Mouse (Mus musculus) cortical plate, adult 2 months (tissue): Measurements from ENCODE around the gene Rora. TPM values are rescaled to one million over a fixed set of nuclear protein-coding genes. Genes with fewer than 3 reads are reported as not detected.

Experiments used
- H3K27ac ChIP-seq: fragments of 200-500 bp; 2 replicates; pipeline ENCODE4 v1.5.1; 2012; ENCODE audit warnings: low read length, control low read depth, inconsistent platforms; ENCODE audit not compliant: insufficient read depth
- H3K4me1 ChIP-seq: fragments of 200-500 bp; 2 replicates; pipeline ENCODE4 v1.6.1; 2011; ENCODE audit warnings: low read length; ENCODE audit not compliant: control insufficient read depth, insufficient read depth
- H3K4me3 ChIP-seq: fragments of 200-500 bp; 2 replicates; pipeline ENCODE4 v1.5.1; 2011; ENCODE audit warnings: mild to moderate bottlenecking, low read length, control low read depth; ENCODE audit not compliant: insufficient read depth
- CTCF ChIP-seq: fragments of 200-500 bp; IDR thresholded peaks from 2 replicates; pipeline ENCODE4 v1.5.1; 2011; ENCODE audit warnings: mild to moderate bottlenecking, control low read depth, low read length; ENCODE audit not compliant: insufficient read depth; ENCODE audit errors: extremely low read depth
- POLR2A ChIP-seq: fragments of 200-500 bp; IDR thresholded peaks from 2 replicates; pipeline ENCODE4 v1.6.1; 2011; ENCODE audit warnings: mild to moderate bottlenecking, low read length, control low read depth; ENCODE audit not compliant: insufficient read depth; ENCODE audit errors: extremely low read depth
- polyA plus RNA-seq: library from polyadenylated mRNA; depleted of rRNA; stranded (reverse); fragments of >200 nt; gene quantifications from 2 replicates; pipeline ENCODE4 v1.2.3, GENCODE M21; 2012

Rora gene
- polyA plus RNA-seq, 1 experiment = 23.6 TPM

- TF ChIP-seq CTCF = no peak
- no peak for TF ChIP-seq POLR2A
Observed at GRCm38 (mm10) chr9:68892356-68892755, 238.8 kb downstream of the Rora start.

GRCm38 (mm10) chr9:68892859-68893258 is 239.3 kb downstream of the Rora start:
- TF ChIP-seq POLR2A (no peak), CTCF (no peak)
- H3K4me1 ChIP-seq = peaks cover 1% of the 10 kb centered on the region; the same call in 1 of the 2 replicates

More at GRCm38 (mm10) chr9:68892356-68892755, 238.8 kb downstream of the Rora start:
- Histone ChIP-seq H3K27ac (no peak overlapping the region), H3K4me3 (no peak overlapping the region), H3K4me1 (peaks cover 1% of the 10 kb centered on the region; the same call in 1 of the 2 replicates)

GRCm38 (mm10) chr9:68898286-68898685 is 244.7 kb downstream of the Rora start:
- no peak for TF ChIP-seq CTCF
- TF ChIP-seq POLR2A = no peak
- H3K4me3 ChIP-seq = no peak overlapping the region
- no peaks in the 10 kb centered on the region for H3K4me1 ChIP-seq
- H3K27ac ChIP-seq = no peak overlapping the region

More at GRCm38 (mm10) chr9:68892859-68893258, 239.3 kb downstream of the Rora start:
- H3K4me3 ChIP-seq = no peak overlapping the region
- H3K27ac ChIP-seq = no peak overlapping the region

- H3K27ac ChIP-seq = no peak overlapping the region
- no peak overlapping the region for H3K4me3 ChIP-seq
- H3K4me1 ChIP-seq = no peaks in the 10 kb centered on the region
- TF ChIP-seq CTCF = 0 out of 2 replicates have a peak, but pooled peaks have one; percentile 6
- TF ChIP-seq POLR2A = no peak
Observed at GRCm38 (mm10) chr9:68899525-68900222, 246.1 kb downstream of the Rora start.

- TF ChIP-seq CTCF (no peak), POLR2A (no peak)
- Histone ChIP-seq H3K4me3 (no peak overlapping the region), H3K4me1 (no peaks in the 10 kb centered on the region), H3K27ac (no peak overlapping the region)
Observed at GRCm38 (mm10) chr9:68906361-68906883, 252.8 kb downstream of the Rora start.

DNA sequence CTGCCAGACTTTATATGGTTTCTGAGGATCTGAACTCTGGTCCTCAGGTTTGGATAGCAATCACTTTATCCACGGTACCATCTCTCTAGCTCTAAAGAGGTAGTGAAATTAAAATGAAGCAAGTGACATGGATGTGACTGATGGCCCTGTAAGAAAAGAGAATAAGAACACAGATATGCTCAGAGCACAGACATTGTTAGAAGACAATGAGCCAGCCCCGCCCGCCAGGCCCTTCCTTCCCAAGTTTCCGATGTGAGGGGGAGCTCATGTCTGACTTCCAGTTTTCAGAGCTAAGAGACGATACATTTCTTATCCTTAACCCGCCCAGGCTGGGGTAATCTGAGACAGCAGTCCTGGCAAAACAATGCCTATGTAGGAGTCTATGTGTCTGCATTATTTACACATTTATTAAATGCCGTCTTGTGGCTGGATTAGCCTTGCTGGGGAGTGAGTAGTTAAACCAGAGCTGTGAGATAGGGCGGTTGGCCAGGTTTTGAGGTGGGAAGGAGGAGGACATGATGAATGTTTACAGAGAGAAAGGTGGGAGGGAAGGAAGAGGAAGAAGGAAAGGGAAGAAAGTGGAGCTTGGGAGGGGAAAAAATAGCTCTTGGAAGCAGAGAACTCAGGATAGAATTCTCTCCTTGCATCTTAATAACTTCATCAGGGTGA is 259.0 kb downstream of the Rora start:
- Histone ChIP-seq H3K4me3 (no peak overlapping the region), H3K4me1 (peaks cover 2% of the 10 kb centered on the region; the same call in 1 of the 2 replicates), H3K27ac (no peak overlapping the region)
- TF ChIP-seq POLR2A (no peak), CTCF (no peak)

DNA sequence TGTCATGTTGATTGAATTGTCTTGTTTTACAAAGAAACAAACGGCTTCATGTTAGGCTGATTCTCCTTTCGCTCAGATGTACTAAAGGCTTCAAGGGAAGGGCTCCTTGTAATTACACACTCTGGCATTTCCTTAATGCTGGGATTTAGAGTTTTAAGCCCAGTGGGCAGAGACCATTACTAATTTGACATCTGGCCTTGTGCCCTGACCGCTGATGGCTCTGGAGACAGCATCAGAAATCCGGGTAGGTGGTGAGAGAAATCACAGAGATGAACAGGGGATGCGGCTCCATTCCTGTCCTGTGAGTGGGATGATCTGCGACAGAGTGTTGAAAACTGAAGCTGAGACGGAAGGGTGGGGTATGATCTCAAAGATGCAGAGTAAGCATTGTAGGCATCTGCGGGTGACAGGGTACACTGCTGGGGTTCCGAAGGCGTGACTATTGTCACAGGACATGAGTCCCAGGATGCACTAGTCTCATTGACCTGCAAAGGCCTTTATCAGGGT is 259.7 kb downstream of the Rora start:
- no peak overlapping the region for H3K27ac ChIP-seq
- H3K4me1 ChIP-seq = peaks cover 2% of the 10 kb centered on the region; the same call in 1 of the 2 replicates
- TF ChIP-seq POLR2A = no peak
- TF ChIP-seq CTCF = no peak
- H3K4me3 ChIP-seq = no peak overlapping the region

- TF ChIP-seq POLR2A (no peak), CTCF (no peak)
Observed at GRCm38 (mm10) chr9:68914541-68915275, 261.1 kb downstream of the Rora start.

GRCm38 (mm10) chr9:68916741-68917140 is 263.2 kb downstream of the Rora start:
- TF ChIP-seq CTCF (no peak), POLR2A (no peak)
- no peak overlapping the region for H3K27ac ChIP-seq
- peaks cover 2% of the 10 kb centered on the region; the same call in 1 of the 2 replicates for H3K4me1 ChIP-seq
- H3K4me3 ChIP-seq = no peak overlapping the region

More at GRCm38 (mm10) chr9:68914541-68915275, 261.1 kb downstream of the Rora start:
- Histone ChIP-seq H3K4me1 (peaks cover 2% of the 10 kb centered on the region; the same call in 1 of the 2 replicates), H3K4me3 (no peak overlapping the region), H3K27ac (no peak overlapping the region)

GRCm38 (mm10) chr9:68923128-68923601 is 269.6 kb downstream of the Rora start:
- Histone ChIP-seq H3K4me1 (peaks cover 7% of the 10 kb centered on the region), H3K27ac (no peak overlapping the region), H3K4me3 (no peak overlapping the region)
- no peak for TF ChIP-seq CTCF
- no peak for TF ChIP-seq POLR2A
